Mouse (Mus musculus) CD4-positive, CD25-positive, alpha-beta regulatory T cell, adult 2 months (primary cell): ENCODE results near the gene Pdlim1.

Source experiments
- DNase-seq: peaks from one replicate; pipeline ENCODE4 v3.0.0-alpha.2; 2012; ENCODE audit warnings: low read depth, low spot score

The Pdlim1 gene

DNA sequence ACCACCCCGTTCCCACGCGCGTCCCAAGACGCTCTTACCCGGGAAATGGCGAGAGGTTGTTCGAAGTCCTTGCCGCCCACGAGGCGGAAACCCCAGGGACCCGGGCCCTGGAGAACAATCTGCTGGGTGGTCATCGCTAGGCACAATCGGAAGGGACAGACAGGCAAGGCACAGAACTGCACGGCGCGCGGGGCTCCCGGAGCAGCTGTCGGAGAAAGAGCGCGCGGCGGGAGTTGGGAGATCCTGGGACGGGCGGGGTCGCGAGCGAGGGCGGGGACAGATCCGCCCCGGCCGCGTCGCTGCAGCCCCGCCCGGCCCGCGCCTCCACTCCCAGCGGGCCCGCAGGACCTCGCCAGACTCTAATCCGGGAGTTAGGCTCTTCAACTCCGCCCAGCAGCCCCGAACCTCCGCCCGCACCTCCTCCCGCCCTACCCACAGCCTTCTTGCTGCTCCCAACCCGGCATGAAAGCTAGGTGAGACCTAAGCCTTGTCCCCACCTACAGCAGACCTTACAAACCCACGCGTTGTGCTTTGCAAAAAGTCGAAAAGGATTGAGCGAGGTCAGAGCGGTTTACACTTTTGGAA, at the start of gene Pdlim1:
Gene Pdlim1, minus strand, starts transcription at position 535 of the 585 bp plus-strand sequence.
- DNase-seq = peak; percentile 80

- no peak for DNase-seq
Observed at GRCm38 (mm10) chr19:40319199-40319598, 47.6 kb upstream of the Pdlim1 start.

GRCm38 (mm10) chr19:40318511-40318910, 46.9 kb upstream of the Pdlim1 start:
- DNase-seq = no peak

- no peak for DNase-seq
Observed at GRCm38 (mm10) chr19:40317001-40317400, 45.4 kb upstream of the Pdlim1 start.

DNA sequence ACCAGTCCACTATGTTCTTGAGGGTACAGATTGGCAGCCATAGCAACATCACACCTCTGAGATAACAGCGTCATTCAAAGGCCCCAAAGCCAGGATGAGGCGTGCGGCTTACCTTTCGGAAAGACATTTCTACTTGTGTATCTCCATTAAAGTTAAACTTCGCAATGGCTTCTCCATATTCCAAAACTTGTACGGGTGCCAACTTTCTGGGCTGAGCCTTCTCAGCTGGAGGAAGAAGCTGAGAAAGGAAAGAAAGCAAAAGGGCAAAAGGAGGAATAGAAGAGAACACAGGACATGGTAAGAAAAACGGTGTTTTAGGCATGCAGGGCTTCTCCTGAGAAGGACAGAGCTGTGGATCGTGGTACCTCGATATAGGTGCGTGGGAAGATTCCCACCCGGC, 42.6 kb upstream of the Pdlim1 start:
- DNase-seq = no peak

GRCm38 (mm10) chr19:40311631-40312030, 40.0 kb upstream of the Pdlim1 start:
- no peak for DNase-seq

GRCm38 (mm10) chr19:40310410-40311130, 38.9 kb upstream of the Pdlim1 start:
- DNase-seq = no peak

GRCm38 (mm10) chr19:40309911-40310310, 38.3 kb upstream of the Pdlim1 start:
- DNase-seq = no peak

GRCm38 (mm10) chr19:40307550-40307949, 35.9 kb upstream of the Pdlim1 start:
- DNase-seq = no peak

DNA sequence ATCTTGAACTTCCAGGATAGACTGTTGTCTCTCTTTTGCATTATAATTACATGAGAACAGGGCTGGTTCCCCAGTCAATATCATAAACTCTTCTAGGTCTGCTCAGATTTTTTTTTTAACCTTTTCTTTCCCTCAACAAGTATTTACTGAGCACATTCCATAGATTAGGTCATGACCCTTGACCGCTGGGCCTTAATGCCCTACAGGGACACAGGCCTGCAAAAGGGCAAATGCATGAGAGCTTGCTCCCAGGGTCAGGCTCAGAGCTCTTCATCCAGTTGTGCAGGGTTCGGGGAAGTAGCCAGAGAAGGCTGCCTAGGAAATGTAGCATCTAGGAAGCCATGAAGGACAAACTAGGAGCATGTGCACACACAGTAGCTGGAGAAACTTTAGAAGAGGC, 35.0 kb upstream of the Pdlim1 start:
- no peak for DNase-seq

DNA sequence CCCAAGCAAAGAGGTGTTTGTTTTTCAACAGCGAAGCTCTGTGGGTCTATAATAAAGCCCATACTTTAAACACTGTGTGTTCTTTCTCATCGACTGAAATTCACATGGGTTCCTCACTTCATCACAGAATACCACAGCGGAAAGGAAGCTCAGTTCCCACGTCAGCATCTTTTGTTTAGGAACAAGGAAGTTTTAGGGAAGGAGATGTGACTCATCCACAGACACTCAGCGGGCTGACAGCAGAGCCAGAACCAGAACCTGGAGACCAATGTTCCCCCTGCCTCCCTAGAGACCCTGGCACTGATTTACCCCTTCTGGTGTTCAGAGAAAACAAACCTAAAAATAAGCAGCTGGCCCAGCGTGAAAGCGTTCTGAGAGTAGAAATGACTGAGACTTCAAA, 33.8 kb upstream of the Pdlim1 start:
- DNase-seq = no peak

GRCm38 (mm10) chr19:40302916-40303315, 31.3 kb upstream of the Pdlim1 start:
- DNase-seq = no peak

DNA sequence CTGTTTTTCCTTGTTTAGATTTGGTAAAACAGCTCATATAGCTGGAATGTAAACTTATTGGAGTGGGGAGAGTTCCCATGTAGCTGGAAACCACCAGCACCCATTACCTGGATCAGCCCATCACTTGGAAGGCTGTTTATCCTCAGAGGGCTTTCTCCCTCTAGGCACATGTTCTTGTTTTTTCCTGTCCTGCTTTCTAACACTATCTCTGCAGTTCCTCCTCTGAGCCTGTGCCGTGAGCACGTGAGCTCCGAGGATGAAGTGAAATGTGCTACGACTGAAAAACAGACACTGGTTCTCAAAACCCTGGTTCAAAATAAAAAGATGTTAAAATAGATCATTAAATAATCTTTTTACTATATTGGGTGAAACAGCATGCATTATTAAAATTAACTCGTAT, 30.8 kb upstream of the Pdlim1 start:
- no peak for DNase-seq

DNA sequence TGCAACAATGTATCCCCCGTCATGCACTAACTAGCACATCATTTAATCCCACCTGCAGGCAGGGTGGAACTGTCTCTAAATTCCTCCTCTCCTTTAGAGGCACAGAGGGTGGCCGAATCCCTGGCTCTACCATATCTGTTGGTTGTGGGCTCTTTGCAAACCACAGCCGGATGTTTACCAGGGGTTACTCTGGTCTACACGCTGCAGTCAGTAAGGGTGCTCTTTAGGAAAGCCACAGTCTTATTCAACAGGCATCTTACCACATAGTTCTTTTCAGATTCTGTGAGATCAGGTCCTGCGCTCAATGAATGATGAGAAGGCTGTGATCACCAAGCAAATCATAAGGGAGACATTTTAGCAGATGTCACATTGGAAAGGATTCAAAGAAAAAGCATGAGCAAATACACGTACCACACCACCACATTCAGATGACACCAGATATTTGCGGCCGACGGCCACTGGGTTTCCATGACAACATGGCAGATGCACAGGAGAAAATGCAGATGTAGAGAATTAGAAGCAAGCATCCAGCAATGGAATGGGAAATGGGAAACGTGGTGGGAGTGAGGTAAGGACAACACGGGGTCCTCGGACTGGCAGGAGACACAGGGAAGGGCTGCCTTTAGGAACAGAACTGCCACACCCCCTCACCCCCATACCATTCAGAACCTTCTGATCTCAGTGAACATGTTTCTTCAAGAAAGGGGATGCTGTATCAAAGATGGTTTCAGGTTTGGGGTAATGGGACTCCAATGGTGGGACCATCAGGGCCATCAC, 28.5 kb upstream of the Pdlim1 start:
- no peak for DNase-seq

DNA sequence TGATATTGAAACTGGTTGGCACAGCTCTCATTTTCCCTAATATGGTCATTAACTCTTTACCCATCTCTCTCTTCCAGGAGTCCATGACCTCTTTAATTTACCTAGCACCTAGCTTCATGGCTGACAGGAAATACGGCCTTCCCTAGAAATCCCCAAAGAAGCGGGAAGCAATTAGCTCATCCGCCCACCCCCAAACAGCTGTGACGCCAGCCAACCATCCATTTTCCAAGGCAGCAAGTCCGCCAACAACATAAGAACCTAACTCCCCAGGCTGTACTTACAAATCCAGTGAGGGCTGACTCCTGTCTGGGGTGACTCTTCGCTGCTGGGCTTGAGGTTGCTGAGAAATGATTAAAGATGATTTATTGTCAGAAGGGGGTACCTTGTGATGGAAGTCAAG, 27.5 kb upstream of the Pdlim1 start:
- no peak for DNase-seq

- no peak for DNase-seq
Observed at GRCm38 (mm10) chr19:40298574-40298973, 26.9 kb upstream of the Pdlim1 start.

DNA sequence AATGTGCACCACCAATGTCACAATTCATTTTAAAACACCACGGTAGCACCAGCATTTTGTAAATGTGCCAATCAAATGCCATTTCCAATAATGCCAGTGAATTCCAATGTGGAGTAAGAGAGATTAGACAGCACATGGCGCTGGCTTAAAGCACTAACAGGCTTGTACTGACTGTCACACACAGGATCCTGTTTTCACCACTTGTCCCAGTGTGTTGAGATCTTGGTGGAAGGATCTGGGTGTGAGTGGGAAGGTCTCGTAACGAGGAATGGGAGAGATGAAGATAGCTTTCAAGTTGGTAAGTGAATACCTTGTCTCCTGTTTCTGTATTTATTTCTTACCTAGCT, 26.1 kb upstream of the Pdlim1 start:
- no peak for DNase-seq

DNA sequence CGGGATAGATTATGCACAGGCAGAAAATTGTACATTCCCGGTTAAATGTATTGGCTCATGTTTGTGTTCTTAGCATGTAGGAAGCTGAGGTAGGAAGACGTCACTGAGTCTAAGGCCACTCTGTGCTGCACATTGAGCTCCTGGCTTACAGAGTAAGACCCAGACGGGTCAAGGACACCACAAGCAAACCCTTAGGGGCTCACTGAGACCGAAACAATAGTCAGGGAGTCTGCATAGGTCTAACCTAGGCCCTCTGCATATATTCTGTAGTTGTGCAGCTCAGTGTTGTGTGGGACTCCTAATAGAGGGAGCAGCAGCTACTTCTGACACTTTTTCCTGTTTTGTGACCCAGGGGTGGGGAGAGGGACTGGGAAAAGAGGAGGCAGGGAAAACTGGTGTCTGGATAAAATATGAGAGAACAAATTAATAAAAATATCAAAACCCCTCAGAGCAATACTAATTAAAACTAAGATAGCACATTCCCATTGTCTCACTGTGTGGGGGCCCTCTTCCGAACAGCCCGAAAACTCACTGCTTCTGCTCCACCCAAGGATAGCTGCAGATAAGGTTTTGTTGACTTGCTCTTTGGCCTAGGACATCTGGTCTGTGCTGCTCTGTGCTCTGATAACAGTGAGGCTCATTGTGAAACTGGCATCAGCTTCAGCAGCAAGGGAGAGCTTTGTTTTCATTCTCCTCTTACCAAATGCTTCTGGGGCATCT, 25.6 kb upstream of the Pdlim1 start:
- DNase-seq = no peak

GRCm38 (mm10) chr19:40294231-40294630, 22.6 kb upstream of the Pdlim1 start:
- no peak for DNase-seq

- DNase-seq = no peak
Observed at GRCm38 (mm10) chr19:40293791-40294190, 22.1 kb upstream of the Pdlim1 start.

DNA sequence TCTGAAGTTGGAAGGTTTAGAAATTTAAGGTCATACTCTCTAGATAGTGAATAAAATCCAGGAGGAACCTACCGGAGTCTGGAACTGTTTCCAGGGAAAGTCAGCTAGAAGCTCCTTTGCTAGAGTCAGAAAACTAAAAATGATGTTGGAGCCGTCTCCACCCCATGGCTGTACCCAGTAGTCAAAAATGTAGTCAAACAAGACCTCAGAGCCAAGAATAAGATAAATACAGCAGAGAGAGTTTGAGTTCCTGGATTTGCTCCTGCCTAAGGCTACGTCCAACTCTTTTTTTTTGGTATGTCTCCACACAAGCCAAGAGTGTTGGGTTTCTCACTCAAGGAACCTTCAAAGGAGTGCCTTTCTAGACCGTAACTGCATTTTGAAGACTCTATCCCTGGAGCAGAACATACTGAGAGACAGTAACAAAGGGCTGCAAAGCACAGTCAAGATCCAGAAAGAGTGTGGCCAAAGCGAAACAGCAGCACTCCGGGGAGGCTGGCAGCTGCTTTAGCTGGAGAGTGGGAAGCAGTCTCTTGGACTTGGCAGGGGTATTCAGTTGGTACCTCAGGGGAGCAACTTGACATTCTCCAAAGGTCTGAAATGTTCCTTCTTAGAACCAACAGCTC, 18.6 kb upstream of the Pdlim1 start:
- no peak for DNase-seq

GRCm38 (mm10) chr19:40288415-40288814, 16.8 kb upstream of the Pdlim1 start:
- DNase-seq = no peak
